Mouse (Mus musculus): Measurements from ENCODE around the gene S100a13. TPM values are rescaled to one million over a fixed set of nuclear protein-coding genes. Genes with fewer than 3 reads are reported as not detected.

The S100a13 gene
- polyA plus RNA-seq, 1 experiment from 2014 or later = 44.1 TPM

Other genes with a start within 250 kb of the S100a13 start
- gene Dennd4b, start 249.2 kb upstream of the S100a13 start, polyA plus RNA-seq (2015; fragmentation: Nextera tagmentation; extraction: Ambion mirVana) = 3.8 and 4.3 TPM in 2 replicates
- 8.1 and 8.2 TPM in 2 replicates for gene Gatad2b, start 221.3 kb upstream of the S100a13 start, polyA plus RNA-seq (2015; fragmentation: Nextera tagmentation; extraction: Ambion mirVana)
- gene Slc27a3, start 124.5 kb upstream of the S100a13 start, polyA plus RNA-seq (2015; fragmentation: Nextera tagmentation; extraction: Ambion mirVana) = 10.1 TPM in 2 replicates
- 22.4 and 23.0 TPM in 2 replicates for gene Ints3, start 80.8 kb upstream of the S100a13 start, polyA plus RNA-seq (2015; fragmentation: Nextera tagmentation; extraction: Ambion mirVana)
- gene Npr1, start 48.6 kb upstream of the S100a13 start, polyA plus RNA-seq (2015; fragmentation: Nextera tagmentation; extraction: Ambion mirVana) = 5.9 and 6.4 TPM in 2 replicates
- gene Ilf2, start 38.3 kb upstream of the S100a13 start, polyA plus RNA-seq (2015; fragmentation: Nextera tagmentation; extraction: Ambion mirVana) = 137 and 147 TPM in 2 replicates
- gene Snapin, start 23.4 kb upstream of the S100a13 start, polyA plus RNA-seq (2015; fragmentation: Nextera tagmentation; extraction: Ambion mirVana) = 77.5 and 79.1 TPM in 2 replicates
- 92.7 and 105 TPM in 2 replicates for gene Chtop, start 4.9 kb upstream of the S100a13 start, polyA plus RNA-seq (2015; fragmentation: Nextera tagmentation; extraction: Ambion mirVana)
- 85.3 and 99.1 TPM in 2 replicates for gene S100a1, start within 50 bp of the S100a13 start, polyA plus RNA-seq (2015; fragmentation: Nextera tagmentation; extraction: Ambion mirVana)
- 149 and 199 TPM in 2 replicates for gene S100a14, start 12.4 kb downstream of the S100a13 start, polyA plus RNA-seq (2015; fragmentation: Nextera tagmentation; extraction: Ambion mirVana)
- 407 and 487 TPM in 2 replicates for gene S100a16, start 22.8 kb downstream of the S100a13 start, polyA plus RNA-seq (2015; fragmentation: Nextera tagmentation; extraction: Ambion mirVana)
- 2.6 and 5.0 TPM in 2 replicates for gene S100a3, start 46.1 kb downstream of the S100a13 start, polyA plus RNA-seq (2015; fragmentation: Nextera tagmentation; extraction: Ambion mirVana)
- gene S100a2, start 75.8 kb downstream of the S100a13 start, polyA plus RNA-seq (2015; fragmentation: Nextera tagmentation; extraction: Ambion mirVana) = 0.93 and 1.3 TPM in 2 replicates
- gene Gm42674, start 87.5 kb downstream of the S100a13 start, polyA plus RNA-seq (2015; fragmentation: Nextera tagmentation; extraction: Ambion mirVana) = not detected in 2 replicates
- gene S100a4, start 89.3 kb downstream of the S100a13 start, polyA plus RNA-seq (2015; fragmentation: Nextera tagmentation; extraction: Ambion mirVana) = 12.5 and 15.1 TPM in 2 replicates
- gene S100a5, start 94.1 kb downstream of the S100a13 start, polyA plus RNA-seq (2015; fragmentation: Nextera tagmentation; extraction: Ambion mirVana) = 4.5 and 5.2 TPM in 2 replicates
- 820 and 892 TPM in 2 replicates for gene S100a6, start 98.4 kb downstream of the S100a13 start, polyA plus RNA-seq (2015; fragmentation: Nextera tagmentation; extraction: Ambion mirVana)
- 9.8 and 29.5 TPM in 2 replicates for gene S100a7a, start 139.6 kb downstream of the S100a13 start, polyA plus RNA-seq (2015; fragmentation: Nextera tagmentation; extraction: Ambion mirVana)
- gene S100a8, start 154.5 kb downstream of the S100a13 start, polyA plus RNA-seq (2015; fragmentation: Nextera tagmentation; extraction: Ambion mirVana) = 235 and 367 TPM in 2 replicates
- gene S100a9, start 181.3 kb downstream of the S100a13 start, polyA plus RNA-seq (2015; fragmentation: Nextera tagmentation; extraction: Ambion mirVana) = 151 and 235 TPM in 2 replicates
- 0.06 and 0.36 TPM in 2 replicates for gene Pglyrp4, start 212.5 kb downstream of the S100a13 start, polyA plus RNA-seq (2015; fragmentation: Nextera tagmentation; extraction: Ambion mirVana)

Measured in stomach, embryonic 16.5 days (tissue).